Mouse (Mus musculus) thymus, adult 2 months (tissue): ENCODE measurements around the gene Cbx4.

Experiments
- CTCF ChIP-seq: fragments of 200-500 bp; IDR thresholded peaks from 2 replicates; pipeline ENCODE4 v1.5.1; 2012; ENCODE audit warnings: mild to moderate bottlenecking, control low read depth, low read length, moderate library complexity, borderline replicate concordance; ENCODE audit not compliant: control insufficient read depth, poor library complexity, insufficient read depth; ENCODE audit errors: extremely low read depth
- POLR2A ChIP-seq: fragments of 200-500 bp; IDR thresholded peaks from 2 replicates; pipeline ENCODE4 v1.6.1; 2012; ENCODE audit warnings: mild to moderate bottlenecking, low read length, control low read depth, moderate library complexity; ENCODE audit not compliant: control insufficient read depth, poor library complexity, insufficient read depth; ENCODE audit errors: extremely low read depth

DNA sequence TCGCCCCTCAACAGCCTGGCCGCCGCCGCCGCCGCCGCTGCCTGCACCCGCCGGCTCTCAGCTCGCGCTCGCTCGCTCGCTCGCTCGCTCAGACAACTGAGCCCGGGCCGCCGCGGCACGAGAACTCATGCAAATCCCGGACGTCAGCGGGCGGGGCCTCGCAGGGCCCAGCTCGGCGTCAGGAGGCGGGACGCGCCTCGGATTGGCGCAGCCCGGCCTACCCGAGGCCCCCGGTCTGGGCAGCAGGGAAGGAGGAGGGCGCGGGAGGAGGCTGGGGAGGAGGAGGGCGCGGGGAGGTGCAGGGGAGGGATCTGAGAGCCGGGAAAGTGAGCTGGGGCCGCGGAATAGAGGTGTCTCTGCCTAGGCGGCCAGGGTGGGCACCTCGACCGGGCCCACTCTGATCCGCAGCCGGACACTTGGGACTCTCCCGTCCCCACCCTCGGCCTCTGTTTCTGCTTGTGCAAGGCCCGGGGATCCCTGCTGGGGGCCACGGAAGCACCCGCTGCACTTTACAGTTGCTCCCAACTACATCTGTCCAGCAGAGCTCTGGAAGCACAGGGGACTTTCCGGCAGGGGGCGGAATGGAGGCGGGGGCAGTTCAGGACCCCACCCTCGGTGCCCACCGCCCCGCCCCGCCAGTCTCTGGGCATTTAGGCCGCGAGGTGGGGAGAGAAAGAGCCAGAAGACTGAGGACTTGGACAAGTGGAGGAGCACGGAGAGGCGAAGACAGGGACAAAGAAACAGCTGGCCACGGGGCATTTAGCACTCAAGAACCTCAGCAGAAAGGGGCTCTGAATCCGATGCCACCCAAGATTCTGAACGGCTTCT, at the start of gene Cbx4:
- peak; percentile 33; the same call in 1 of the 2 replicates for TF ChIP-seq CTCF
- TF ChIP-seq POLR2A = peak; percentile 99
